Mouse (Mus musculus): Measurements from ENCODE around the gene Tigar. TPM values are rescaled to one million over a fixed set of nuclear protein-coding genes. Genes with fewer than 3 reads are reported as not detected.

Tigar gene
- polyA plus RNA-seq, 1 experiment from 2014 or later = 9.2 TPM

DNA sequence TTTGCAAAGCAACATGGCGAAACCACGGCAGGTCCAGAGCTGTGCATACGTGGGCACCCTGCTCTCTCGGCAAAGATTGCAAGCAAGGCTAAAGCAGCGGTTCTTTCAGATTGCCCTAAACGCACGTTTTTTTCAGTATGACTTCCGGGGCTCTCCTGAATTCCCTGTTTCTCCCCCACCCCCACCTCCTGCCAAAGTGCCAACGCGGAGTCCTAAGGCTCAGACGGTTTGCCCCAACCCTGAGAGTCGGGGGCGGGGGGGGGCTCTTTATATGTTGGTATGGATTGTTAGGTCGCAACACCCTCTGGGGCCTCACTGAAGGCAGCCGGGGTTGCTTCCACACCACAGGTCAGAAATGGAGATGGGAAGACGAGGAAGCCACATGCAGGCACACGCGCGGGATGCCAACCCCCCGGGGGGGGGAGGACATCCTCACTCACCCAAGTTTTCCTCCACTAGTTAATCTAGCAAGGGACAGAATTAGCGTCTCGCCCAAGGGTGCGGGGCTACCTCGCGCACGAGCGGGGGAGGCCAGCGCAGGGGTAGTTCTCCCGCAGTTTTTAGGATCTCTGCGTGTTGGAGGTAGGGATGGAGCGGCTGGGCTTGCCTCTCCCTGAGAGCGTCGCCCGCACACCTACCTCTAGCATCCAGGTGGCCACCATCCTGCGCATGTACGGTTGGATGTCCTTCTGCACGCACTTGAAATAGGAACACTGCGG lies 40.7 kb upstream of the Tigar start:
- Histone ChIP-seq H3K9me3 (no peaks in the 10 kb centered on the region), H3K27me3 (peaks cover 39% of the 10 kb centered on the region), H3K36me3 (peaks cover 10% of the 10 kb centered on the region; the same call in 1 of the 2 replicates), H3K27ac (replicated peaks) (peak overlapping the region; percentile 78), H3K4me3 (peak overlapping the region; percentile 75), H3K4me2 (replicated peaks) (peak overlapping the region; percentile 92), H3K4me1 (peaks cover 68% of the 10 kb centered on the region), H3K9ac (replicated peaks) (peak overlapping the region; percentile 89)
- WGBS = under 1% methylated on average over 38 of the region's 38 CpGs
- ATAC-seq (ENCODE audit: low FRiP score, low read depth) = no peak

DNA sequence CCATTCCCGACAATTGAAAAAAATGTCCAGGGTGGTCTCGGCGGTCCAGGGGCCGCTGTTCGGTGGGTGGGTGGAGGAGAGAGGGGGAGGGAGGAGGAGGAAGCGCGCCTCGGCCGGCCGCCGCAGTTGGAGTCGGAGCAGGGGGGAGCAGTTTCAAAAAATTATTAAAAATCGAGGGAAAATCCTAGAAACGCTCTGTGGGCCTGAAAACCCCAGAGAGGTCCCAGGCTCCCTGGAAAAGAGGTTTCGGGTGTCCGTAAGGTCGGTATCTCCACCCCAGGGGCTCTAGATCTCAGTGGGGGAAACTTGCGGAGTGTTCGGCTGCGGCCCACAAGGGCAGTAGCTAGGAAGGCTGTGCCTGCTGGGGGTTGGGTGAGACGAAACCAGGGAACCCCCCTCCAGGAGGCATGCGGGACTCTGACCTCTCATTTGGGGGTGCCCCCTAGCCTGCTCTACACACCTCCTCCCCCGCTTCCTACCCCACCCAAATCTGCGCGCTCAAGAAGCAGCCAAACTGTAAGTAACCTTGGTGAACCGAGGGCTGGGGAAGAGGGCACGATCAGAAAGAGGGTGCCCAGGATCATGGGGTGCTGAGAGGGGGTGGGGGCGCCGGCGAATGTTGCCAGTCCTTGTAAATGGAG lies 40.1 kb upstream of the Tigar start:
- no peak for ATAC-seq (ENCODE audit: low FRiP score, low read depth)
- H3K4me3 ChIP-seq = peak overlapping the region; percentile 75

DNA sequence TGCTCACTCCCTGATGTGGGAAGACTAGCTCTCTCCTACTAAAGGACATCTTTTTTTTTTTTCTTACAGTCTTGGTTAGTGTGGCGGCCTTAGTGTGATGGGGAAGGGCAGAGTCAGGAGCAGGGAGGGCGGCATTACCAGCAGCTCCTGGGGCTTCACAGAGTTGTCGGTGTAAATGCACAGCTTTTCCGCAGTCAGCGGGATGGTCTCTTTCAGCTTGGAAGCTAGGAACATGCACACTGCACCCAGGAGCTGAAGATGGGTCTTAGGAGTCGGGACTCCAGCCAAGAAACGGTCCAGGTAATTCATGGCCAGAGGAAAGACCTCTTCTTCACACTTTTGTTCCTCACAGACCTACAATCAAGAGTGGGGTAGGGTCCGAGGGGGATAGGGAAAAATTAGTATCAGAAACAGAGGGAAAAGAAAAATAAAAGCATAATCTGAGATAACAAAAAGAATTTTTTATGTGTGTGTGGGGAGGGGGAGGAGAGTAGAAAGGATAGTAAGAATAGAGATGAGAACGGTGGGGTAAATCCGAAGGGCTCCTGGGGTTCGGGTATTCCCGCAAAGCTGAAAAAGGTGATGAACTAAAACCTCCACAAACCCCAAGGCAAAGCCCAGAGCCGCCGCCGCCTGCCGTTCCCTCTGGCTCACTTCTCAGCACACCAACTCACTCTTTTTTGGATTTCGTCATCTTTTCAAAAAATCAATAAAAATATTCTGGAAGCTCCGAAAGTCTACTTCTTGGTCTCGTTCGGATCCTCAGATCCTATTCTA lies 39.4 kb upstream of the Tigar start:
- H3K4me1 ChIP-seq = peaks cover 66% of the 10 kb centered on the region
- peak overlapping the region; percentile 89 for H3K9ac ChIP-seq (replicated peaks)
- H3K27me3 ChIP-seq = peaks cover 25% of the 10 kb centered on the region
- no peak for ATAC-seq (ENCODE audit: low FRiP score, low read depth)
- H3K36me3 ChIP-seq = peaks cover 21% of the 10 kb centered on the region
- H3K9me3 ChIP-seq = no peaks in the 10 kb centered on the region
- H3K4me2 ChIP-seq (replicated peaks) = peak overlapping the region; percentile 92
- WGBS = 2% methylated on average over 20 of the region's 20 CpGs
- peak overlapping the region; percentile 78 for H3K27ac ChIP-seq (replicated peaks)
- H3K4me3 ChIP-seq = peak overlapping the region; percentile 75

More for the DNA sequence above, 40.1 kb upstream of the Tigar start:
- H3K9ac ChIP-seq (replicated peaks) = peak overlapping the region; percentile 89
- H3K4me2 ChIP-seq (replicated peaks) = peak overlapping the region; percentile 92
- H3K27me3 ChIP-seq = peaks cover 32% of the 10 kb centered on the region
- peak overlapping the region; percentile 78 for H3K27ac ChIP-seq (replicated peaks)
- no peaks in the 10 kb centered on the region for H3K9me3 ChIP-seq
- WGBS = under 1% methylated on average over 30 of the region's 30 CpGs
- H3K4me1 ChIP-seq = peaks cover 67% of the 10 kb centered on the region
- H3K36me3 ChIP-seq = peaks cover 15% of the 10 kb centered on the region

DNA sequence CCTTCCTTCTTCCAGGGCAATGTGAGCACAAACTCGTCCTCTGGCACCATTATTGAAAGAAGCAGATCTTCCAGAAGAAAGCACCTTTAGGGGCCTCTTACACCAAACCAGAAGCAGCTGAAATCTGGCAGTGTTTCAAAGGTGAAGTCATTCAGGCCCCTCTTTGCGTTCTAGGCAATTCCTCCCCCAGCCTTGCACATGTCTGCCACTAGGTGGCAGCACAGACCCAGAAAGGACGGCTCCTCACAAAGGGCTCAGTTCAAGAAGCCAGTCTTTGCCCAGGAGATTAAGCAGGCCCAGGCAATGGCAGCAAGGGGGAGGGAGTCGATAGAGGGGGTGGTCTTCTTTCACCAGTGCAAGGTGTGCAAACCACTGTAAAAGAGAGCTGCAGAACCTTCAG lies 38.3 kb upstream of the Tigar start:
- H3K4me1 ChIP-seq = peaks cover 63% of the 10 kb centered on the region
- H3K27me3 ChIP-seq = peaks cover 15% of the 10 kb centered on the region; the same call in 1 of the 2 replicates
- H3K9me3 ChIP-seq = no peaks in the 10 kb centered on the region
- H3K27ac ChIP-seq (replicated peaks) = no peak overlapping the region
- 2% methylated on average over 4 of the region's 4 CpGs for WGBS
- H3K4me3 ChIP-seq = peak overlapping the region; percentile 75
- H3K36me3 ChIP-seq = peaks cover 24% of the 10 kb centered on the region
- ATAC-seq (ENCODE audit: low FRiP score, low read depth) = peak; percentile 17; the same call in 1 of the 2 replicates
- H3K9ac ChIP-seq (replicated peaks) = no peak overlapping the region
- peak overlapping the region; percentile 92 for H3K4me2 ChIP-seq (replicated peaks)

DNA sequence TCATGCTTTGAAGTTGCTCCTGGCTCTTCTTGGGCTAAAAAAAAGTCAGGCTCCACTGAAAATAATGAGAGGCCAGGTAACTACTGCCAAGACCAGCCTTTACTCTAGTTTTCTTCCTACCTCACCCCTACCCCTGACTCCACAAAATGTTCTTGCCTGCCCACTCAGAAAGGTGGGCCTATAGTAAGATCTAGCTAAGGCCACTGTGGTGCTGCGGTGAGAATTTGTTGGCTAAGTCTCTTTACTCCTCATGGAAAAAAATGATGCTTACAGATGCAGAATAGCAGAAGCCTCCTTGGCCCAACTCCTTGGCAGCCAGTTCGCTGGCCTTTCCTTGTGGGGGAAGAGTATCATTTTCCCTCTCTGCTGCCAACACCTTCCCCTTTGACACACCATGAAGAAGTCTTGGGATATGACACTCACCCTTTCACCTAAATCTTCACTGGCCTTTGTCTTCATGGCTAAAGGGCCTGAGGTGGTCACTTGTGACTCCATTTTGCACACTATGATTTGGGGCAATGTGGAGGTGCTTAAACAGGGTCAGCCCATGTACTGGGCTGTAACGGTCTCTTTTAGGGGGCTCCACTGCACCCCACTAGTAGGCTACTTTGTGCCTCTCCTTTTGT lies 37.1 kb upstream of the Tigar start:
- no peak overlapping the region for H3K27ac ChIP-seq (replicated peaks)

DNA sequence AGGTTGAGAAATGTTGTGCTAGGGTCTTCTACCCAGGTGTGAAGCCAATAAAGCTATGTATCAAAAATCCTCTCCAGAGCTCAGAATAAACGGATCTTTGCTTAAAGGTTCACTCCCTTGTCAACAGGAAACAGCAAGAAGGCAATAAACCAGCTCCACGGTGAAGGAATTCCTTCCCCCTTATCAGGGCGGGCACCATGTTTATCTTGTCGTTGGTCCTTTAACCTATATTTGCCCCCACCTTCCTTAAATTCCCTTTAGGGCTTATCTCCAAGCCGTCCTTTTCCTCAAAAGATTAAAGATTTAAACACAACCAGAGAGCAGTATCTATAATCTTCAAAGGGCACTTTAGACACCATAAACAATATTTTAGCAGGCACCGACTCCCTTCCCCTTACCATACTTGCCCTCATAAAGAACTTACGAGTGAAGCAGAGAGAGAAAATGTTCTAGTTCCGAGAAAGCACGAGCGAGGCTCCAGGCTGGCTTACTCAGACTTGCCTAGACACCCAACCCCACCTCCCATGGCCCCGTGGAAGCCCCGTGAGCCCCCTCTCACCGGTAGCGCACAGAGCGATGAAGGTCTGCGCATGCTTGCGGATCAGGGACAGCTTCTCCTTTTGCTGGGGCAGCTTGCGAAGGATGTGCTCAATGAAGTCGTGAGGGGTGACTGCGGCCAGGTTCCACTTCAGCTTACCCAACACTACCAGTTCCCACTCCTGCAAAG lies 36.3 kb upstream of the Tigar start:
- Histone ChIP-seq H3K4me2 (replicated peaks) (no peak overlapping the region), H3K4me1 (peaks cover 50% of the 10 kb centered on the region), H3K36me3 (peaks cover 30% of the 10 kb centered on the region), H3K9me3 (no peaks in the 10 kb centered on the region), H3K27ac (replicated peaks) (no peak overlapping the region), H3K9ac (replicated peaks) (0 out of 2 replicates have a peak overlapping the region, but pooled peaks have one; percentile 24), H3K27me3 (0 out of 2 replicates have a peak, but pooled peaks cover 3% of the 10 kb centered on the region), H3K4me3 (no peak overlapping the region)
- no peak for ATAC-seq (ENCODE audit: low FRiP score, low read depth)
- WGBS = 80% methylated on average over 20 of the region's 20 CpGs

More for the DNA sequence above, 37.1 kb upstream of the Tigar start:
- Histone ChIP-seq H3K9me3 (no peaks in the 10 kb centered on the region), H3K9ac (replicated peaks) (no peak overlapping the region), H3K4me3 (no peak overlapping the region), H3K4me1 (peaks cover 55% of the 10 kb centered on the region), H3K4me2 (replicated peaks) (no peak overlapping the region), H3K27me3 (0 out of 2 replicates have a peak, but pooled peaks cover 3% of the 10 kb centered on the region), H3K36me3 (peaks cover 24% of the 10 kb centered on the region)
- 88% methylated on average over 3 of the region's 3 CpGs for WGBS
- ATAC-seq (ENCODE audit: low FRiP score, low read depth) = no peak

DNA sequence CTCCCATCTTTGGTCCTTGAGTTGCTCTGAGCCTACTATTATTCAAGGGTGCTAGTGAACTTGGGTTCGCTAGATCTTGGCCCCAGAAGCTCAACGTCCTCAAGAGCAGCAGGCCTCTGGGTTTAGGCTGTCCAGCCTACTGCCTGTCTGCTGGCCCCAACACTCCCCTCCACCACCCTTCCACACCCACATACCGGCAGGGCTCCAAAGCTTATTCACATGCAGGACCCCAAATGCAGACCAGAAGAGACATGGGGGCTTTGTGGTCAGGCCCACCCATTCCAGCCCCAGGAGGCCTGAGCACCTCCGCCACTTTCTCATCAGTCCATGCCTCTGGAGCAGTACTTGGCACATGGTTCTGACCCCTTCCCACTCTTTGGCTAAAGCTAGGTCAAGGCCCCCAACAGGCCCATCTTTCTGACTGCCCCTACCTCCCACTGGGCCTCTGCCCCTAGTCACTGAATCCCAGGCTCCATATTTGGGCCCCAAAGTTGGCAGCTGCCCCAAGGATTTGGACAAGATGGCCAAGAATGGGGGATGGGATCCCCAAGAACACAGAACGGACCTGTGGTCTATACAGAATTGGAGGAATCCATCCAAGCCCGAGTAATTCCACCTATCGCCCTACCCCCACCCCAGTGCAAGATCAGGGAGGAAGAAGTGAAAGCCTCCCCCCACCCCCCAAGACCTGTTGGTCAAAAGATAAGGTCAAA lies 34.4 kb upstream of the Tigar start:
- peaks cover 49% of the 10 kb centered on the region for H3K36me3 ChIP-seq
- H3K9ac ChIP-seq (replicated peaks) = 0 out of 2 replicates have a peak overlapping the region, but pooled peaks have one; percentile 2
- no peak overlapping the region for H3K4me3 ChIP-seq
- H3K27ac ChIP-seq (replicated peaks) = peak overlapping the region; percentile 12; the same call in 1 of the 2 replicates
- H3K27me3 ChIP-seq = no peaks in the 10 kb centered on the region
- 93% methylated on average over 7 of the region's 7 CpGs for WGBS
- no peak overlapping the region for H3K4me2 ChIP-seq (replicated peaks)
- H3K9me3 ChIP-seq = no peaks in the 10 kb centered on the region
- peaks cover 48% of the 10 kb centered on the region for H3K4me1 ChIP-seq
- no peak for ATAC-seq (ENCODE audit: low FRiP score, low read depth)

DNA sequence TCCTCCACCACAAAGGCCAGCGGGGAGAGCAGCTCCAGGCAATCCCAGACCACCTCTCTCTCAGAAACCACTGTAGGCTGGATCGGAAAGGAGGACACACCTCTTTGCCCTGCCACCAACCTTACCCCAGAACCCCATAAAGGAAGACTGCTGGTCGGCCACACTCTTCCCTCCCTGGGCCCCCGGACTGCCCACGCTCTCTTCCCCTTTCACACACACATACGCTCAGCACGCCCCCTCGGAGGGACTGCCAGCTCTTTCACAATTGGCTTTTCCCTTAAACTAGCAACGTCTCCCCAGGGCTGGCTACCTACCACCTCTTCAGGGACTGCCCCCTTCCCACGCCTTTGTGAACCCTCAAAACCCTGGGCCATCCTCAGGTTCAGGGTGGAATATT lies 33.8 kb upstream of the Tigar start:
- Histone ChIP-seq H3K4me3 (no peak overlapping the region), H3K27ac (replicated peaks) (no peak overlapping the region; the same call in 1 of the 2 replicates), H3K4me1 (peaks cover 42% of the 10 kb centered on the region), H3K27me3 (no peaks in the 10 kb centered on the region), H3K9me3 (no peaks in the 10 kb centered on the region), H3K36me3 (peaks cover 55% of the 10 kb centered on the region), H3K4me2 (replicated peaks) (no peak overlapping the region), H3K9ac (replicated peaks) (0 out of 2 replicates have a peak overlapping the region, but pooled peaks have one; percentile 2)
- no peak for ATAC-seq (ENCODE audit: low FRiP score, low read depth)
- 77% methylated on average over 10 of the region's 10 CpGs for WGBS

DNA sequence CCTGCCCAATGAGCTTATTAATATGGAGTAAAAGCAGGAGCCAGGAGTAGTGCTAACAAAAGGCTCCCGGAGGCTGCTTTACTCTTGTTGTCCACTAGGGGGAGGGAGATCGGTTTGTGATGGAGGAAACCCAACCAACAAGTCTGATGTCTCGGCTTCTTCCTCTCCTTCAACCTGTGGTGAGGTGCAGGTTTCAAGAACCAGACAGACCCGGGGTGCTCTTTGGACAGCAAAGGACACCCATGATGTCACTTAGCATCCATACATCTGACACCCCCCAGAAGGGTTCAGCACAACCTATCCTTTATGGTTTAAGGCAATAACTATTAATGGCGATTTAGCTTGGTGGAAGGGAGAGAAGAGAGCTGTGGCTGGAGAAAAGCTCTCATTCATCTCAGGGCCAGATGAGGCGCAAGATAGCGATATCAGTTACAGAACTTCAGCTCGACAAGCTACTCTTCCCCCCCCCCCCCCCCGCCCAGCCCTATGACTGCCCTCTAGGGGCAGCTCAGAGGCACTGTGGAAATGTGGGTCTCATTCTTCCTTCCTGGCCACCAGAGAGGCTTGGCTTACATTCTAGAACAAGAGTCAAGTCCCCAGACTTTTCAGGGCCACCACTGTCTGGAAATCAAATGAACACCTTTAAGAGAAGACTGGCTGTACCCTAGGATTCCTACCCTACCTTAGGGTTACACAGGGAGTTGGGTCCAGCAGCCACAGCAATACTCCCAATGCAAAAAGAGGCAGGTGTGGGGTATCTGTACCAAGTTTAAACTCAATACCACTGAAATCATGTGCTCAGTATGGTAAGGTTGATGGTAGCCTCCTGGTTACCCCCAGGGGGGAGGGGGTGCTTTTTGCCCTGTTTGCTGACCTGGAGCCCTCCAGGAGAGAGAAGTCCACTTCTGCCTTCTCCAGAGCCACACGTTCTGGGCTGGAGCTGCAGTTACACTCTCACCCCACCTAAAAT lies 33.1 kb upstream of the Tigar start:
- no peak overlapping the region for H3K9ac ChIP-seq (replicated peaks)
- no peaks in the 10 kb centered on the region for H3K27me3 ChIP-seq
- H3K36me3 ChIP-seq = peaks cover 62% of the 10 kb centered on the region
- no peak overlapping the region; the same call in 1 of the 2 replicates for H3K27ac ChIP-seq (replicated peaks)
- H3K4me3 ChIP-seq = no peak overlapping the region
- peak; percentile 50; the same call in 1 of the 2 replicates for ATAC-seq (ENCODE audit: low FRiP score, low read depth)
- H3K9me3 ChIP-seq = no peaks in the 10 kb centered on the region
- H3K4me2 ChIP-seq (replicated peaks) = 0 out of 2 replicates have a peak overlapping the region, but pooled peaks have one; percentile 10
- peaks cover 36% of the 10 kb centered on the region for H3K4me1 ChIP-seq
- 22% methylated on average over 8 of the region's 10 CpGs for WGBS

DNA sequence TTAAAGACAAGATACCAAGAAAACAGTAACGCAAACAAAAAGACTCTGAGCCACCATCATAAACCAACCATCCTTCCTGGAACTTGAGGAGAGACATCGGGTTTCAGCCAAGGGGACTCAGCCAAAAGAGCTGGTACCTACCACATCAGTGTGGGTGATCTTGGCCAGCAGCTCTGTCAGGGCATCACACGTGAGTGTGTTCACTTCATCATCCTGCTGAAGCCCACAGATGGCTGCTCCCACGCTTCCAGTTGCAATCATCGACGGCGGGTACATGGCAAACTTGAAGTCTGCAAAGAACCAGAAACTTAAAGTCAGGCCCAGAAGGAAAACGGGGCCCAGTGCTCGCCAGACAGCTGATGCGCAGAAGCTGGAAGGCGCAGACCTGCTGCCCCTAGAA lies 29.6 kb upstream of the Tigar start:
- Histone ChIP-seq H3K27ac (replicated peaks) (no peak overlapping the region), H3K9me3 (no peaks in the 10 kb centered on the region), H3K4me3 (no peak overlapping the region), H3K4me2 (replicated peaks) (no peak overlapping the region), H3K27me3 (no peaks in the 10 kb centered on the region), H3K4me1 (peaks cover 24% of the 10 kb centered on the region), H3K36me3 (peaks cover 69% of the 10 kb centered on the region), H3K9ac (replicated peaks) (no peak overlapping the region)
- no peak for ATAC-seq (ENCODE audit: low FRiP score, low read depth)
- WGBS = 94% methylated on average over 11 of the region's 11 CpGs
